Mouse (Mus musculus): ENCODE measurements around the gene Cd83. TPM values are rescaled to one million over a fixed set of nuclear protein-coding genes. Genes with fewer than 3 reads are reported as not detected.

Gene Cd83
- polyA plus RNA-seq, 1 experiment from 2014 or later = 8.6 TPM

- H3K4me2 ChIP-seq (ENCODE audit: low read depth, severe bottlenecking) = no peak overlapping the region
- H3K4me1 ChIP-seq (ENCODE audit: control insufficient read depth, insufficient read depth, low read length) = no peaks in the 10 kb centered on the region
- H3K9ac ChIP-seq (ENCODE audit: low read length) = no peak overlapping the region
- H3K9me3 ChIP-seq (ENCODE audit: control insufficient read depth, low read length) = no peaks in the 10 kb centered on the region
- H3K27me3 ChIP-seq (ENCODE audit: control insufficient read depth, insufficient read depth, low read length) = no peaks in the 10 kb centered on the region
- H3K4me3 ChIP-seq (ENCODE audit: low read depth, low read length) = no peak overlapping the region
- no peaks in the 10 kb centered on the region for H3K36me3 ChIP-seq (ENCODE audit: control insufficient read depth, insufficient read depth, low read length)
- DNase-seq (ENCODE audit: low spot score) = no peak
- WGBS = 87% methylated on average over 7 of the region's 7 CpGs
- no peak for ATAC-seq (ENCODE audit: insufficient number of reproducible peaks, low FRiP score, low TSS enrichment, low read depth)
- H3K27ac ChIP-seq (replicated peaks; ENCODE audit: low read depth, low read length) = no peak overlapping the region
These were observed 17.5 kb upstream of the Cd83 start for GRCm38 (mm10) chr13:43766786-43767680.

- WGBS = 90% methylated on average over 6 of the region's 6 CpGs
- DNase-seq (ENCODE audit: low spot score) (no peak), ATAC-seq (ENCODE audit: insufficient number of reproducible peaks, low FRiP score, low TSS enrichment, low read depth) (no peak)
These were observed 11.6 kb upstream of the Cd83 start for GRCm38 (mm10) chr13:43773020-43773419.

GRCm38 (mm10) chr13:43773965-43774566 lies 10.5 kb upstream of the Cd83 start:
- Histone ChIP-seq H3K36me3 (ENCODE audit: control insufficient read depth, insufficient read depth, low read length) (no peaks in the 10 kb centered on the region), H3K9ac (ENCODE audit: low read length) (no peak overlapping the region), H3K4me1 (ENCODE audit: control insufficient read depth, insufficient read depth, low read length) (no peaks in the 10 kb centered on the region), H3K4me2 (ENCODE audit: low read depth, severe bottlenecking) (no peak overlapping the region), H3K27ac (replicated peaks; ENCODE audit: low read depth, low read length) (no peak overlapping the region), H3K9me3 (ENCODE audit: control insufficient read depth, low read length) (no peaks in the 10 kb centered on the region), H3K4me3 (ENCODE audit: low read depth, low read length) (no peak overlapping the region), H3K27me3 (ENCODE audit: control insufficient read depth, insufficient read depth, low read length) (no peaks in the 10 kb centered on the region)
- no peak for DNase-seq (ENCODE audit: low spot score)
- 80% methylated on average over 15 of the region's 15 CpGs for WGBS
- no peak for ATAC-seq (ENCODE audit: insufficient number of reproducible peaks, low FRiP score, low TSS enrichment, low read depth)

More at GRCm38 (mm10) chr13:43773020-43773419, 11.6 kb upstream of the Cd83 start:
- Histone ChIP-seq H3K4me2 (ENCODE audit: low read depth, severe bottlenecking) (no peak overlapping the region), H3K9me3 (ENCODE audit: control insufficient read depth, low read length) (no peaks in the 10 kb centered on the region), H3K27me3 (ENCODE audit: control insufficient read depth, insufficient read depth, low read length) (no peaks in the 10 kb centered on the region), H3K36me3 (ENCODE audit: control insufficient read depth, insufficient read depth, low read length) (no peaks in the 10 kb centered on the region), H3K27ac (replicated peaks; ENCODE audit: low read depth, low read length) (no peak overlapping the region), H3K4me1 (ENCODE audit: control insufficient read depth, insufficient read depth, low read length) (no peaks in the 10 kb centered on the region), H3K9ac (ENCODE audit: low read length) (no peak overlapping the region), H3K4me3 (ENCODE audit: low read depth, low read length) (no peak overlapping the region)

- Histone ChIP-seq H3K9ac (ENCODE audit: low read length) (no peak overlapping the region), H3K27ac (replicated peaks; ENCODE audit: low read depth, low read length) (no peak overlapping the region), H3K9me3 (ENCODE audit: control insufficient read depth, low read length) (no peaks in the 10 kb centered on the region), H3K27me3 (ENCODE audit: control insufficient read depth, insufficient read depth, low read length) (no peaks in the 10 kb centered on the region), H3K36me3 (ENCODE audit: control insufficient read depth, insufficient read depth, low read length) (no peaks in the 10 kb centered on the region), H3K4me3 (ENCODE audit: low read depth, low read length) (no peak overlapping the region), H3K4me2 (ENCODE audit: low read depth, severe bottlenecking) (no peak overlapping the region), H3K4me1 (ENCODE audit: control insufficient read depth, insufficient read depth, low read length) (no peaks in the 10 kb centered on the region)
- DNase-seq (ENCODE audit: low spot score) (no peak), ATAC-seq (ENCODE audit: insufficient number of reproducible peaks, low FRiP score, low TSS enrichment, low read depth) (no peak)
- whole genome bisulfite sequencing = 86% methylated on average over 13 of the region's 13 CpGs
These were observed 9.8 kb upstream of the Cd83 start for GRCm38 (mm10) chr13:43774605-43775426.

GRCm38 (mm10) chr13:43775427-43775733 lies 9.2 kb upstream of the Cd83 start:
- no peak for ATAC-seq (ENCODE audit: insufficient number of reproducible peaks, low FRiP score, low TSS enrichment, low read depth)

GRCm38 (mm10) chr13:43777321-43778002 lies 7.1 kb upstream of the Cd83 start:
- ATAC-seq (ENCODE audit: insufficient number of reproducible peaks, low FRiP score, low TSS enrichment, low read depth) = no peak
- DNase-seq (ENCODE audit: low spot score) = no peak
- no peaks in the 10 kb centered on the region for H3K9me3 ChIP-seq (ENCODE audit: control insufficient read depth, low read length)
- no peak overlapping the region for H3K27ac ChIP-seq (replicated peaks; ENCODE audit: low read depth, low read length)
- no peaks in the 10 kb centered on the region for H3K4me1 ChIP-seq (ENCODE audit: control insufficient read depth, insufficient read depth, low read length)
- H3K4me3 ChIP-seq (ENCODE audit: low read depth, low read length) = no peak overlapping the region
- H3K36me3 ChIP-seq (ENCODE audit: control insufficient read depth, insufficient read depth, low read length) = no peaks in the 10 kb centered on the region
- WGBS = 79% methylated on average over 9 of the region's 9 CpGs
- no peak overlapping the region for H3K9ac ChIP-seq (ENCODE audit: low read length)
- H3K4me2 ChIP-seq (ENCODE audit: low read depth, severe bottlenecking) = no peak overlapping the region
- H3K27me3 ChIP-seq (ENCODE audit: control insufficient read depth, insufficient read depth, low read length) = no peaks in the 10 kb centered on the region

More at GRCm38 (mm10) chr13:43775427-43775733, 9.2 kb upstream of the Cd83 start:
- Histone ChIP-seq H3K36me3 (ENCODE audit: control insufficient read depth, insufficient read depth, low read length) (no peaks in the 10 kb centered on the region), H3K9me3 (ENCODE audit: control insufficient read depth, low read length) (no peaks in the 10 kb centered on the region), H3K27ac (replicated peaks; ENCODE audit: low read depth, low read length) (no peak overlapping the region), H3K4me3 (ENCODE audit: low read depth, low read length) (no peak overlapping the region), H3K27me3 (ENCODE audit: control insufficient read depth, insufficient read depth, low read length) (no peaks in the 10 kb centered on the region), H3K4me1 (ENCODE audit: control insufficient read depth, insufficient read depth, low read length) (no peaks in the 10 kb centered on the region), H3K9ac (ENCODE audit: low read length) (no peak overlapping the region), H3K4me2 (ENCODE audit: low read depth, severe bottlenecking) (no peak overlapping the region)
- DNase-seq (ENCODE audit: low spot score) = no peak
- 96% methylated on average over 2 of the region's 2 CpGs for WGBS

GRCm38 (mm10) chr13:43778021-43778649 lies 6.4 kb upstream of the Cd83 start:
- ATAC-seq (ENCODE audit: insufficient number of reproducible peaks, low FRiP score, low TSS enrichment, low read depth) = no peak
- H3K9me3 ChIP-seq (ENCODE audit: control insufficient read depth, low read length) = no peaks in the 10 kb centered on the region
- no peak overlapping the region for H3K4me2 ChIP-seq (ENCODE audit: low read depth, severe bottlenecking)
- no peak for DNase-seq (ENCODE audit: low spot score)
- H3K4me1 ChIP-seq (ENCODE audit: control insufficient read depth, insufficient read depth, low read length) = no peaks in the 10 kb centered on the region
- no peaks in the 10 kb centered on the region for H3K36me3 ChIP-seq (ENCODE audit: control insufficient read depth, insufficient read depth, low read length)
- H3K4me3 ChIP-seq (ENCODE audit: low read depth, low read length) = no peak overlapping the region
- H3K27me3 ChIP-seq (ENCODE audit: control insufficient read depth, insufficient read depth, low read length) = peaks cover under 1% of the 10 kb centered on the region; the same call in 1 of the 2 replicates
- no peak overlapping the region for H3K27ac ChIP-seq (replicated peaks; ENCODE audit: low read depth, low read length)
- WGBS = 55% methylated on average over 6 of the region's 6 CpGs
- no peak overlapping the region for H3K9ac ChIP-seq (ENCODE audit: low read length)
